Mouse (Mus musculus) inflammation-experienced regulatory T-cells, adult 16 weeks (primary cell): ENCODE data around the gene H2afz. TPM values are rescaled to one million over a fixed set of nuclear protein-coding genes. Genes with fewer than 3 reads are reported as not detected.

Source experiments
- polyA plus RNA-seq: library from polyadenylated mRNA; unstranded; fragments of 100-300 nt; shearing (Covaris generic); gene quantifications from one replicate; pipeline ENCODE4 v1.2.1, GENCODE M21; 2017

The H2afz gene
- polyA plus RNA-seq = 1,137 TPM

DNA sequence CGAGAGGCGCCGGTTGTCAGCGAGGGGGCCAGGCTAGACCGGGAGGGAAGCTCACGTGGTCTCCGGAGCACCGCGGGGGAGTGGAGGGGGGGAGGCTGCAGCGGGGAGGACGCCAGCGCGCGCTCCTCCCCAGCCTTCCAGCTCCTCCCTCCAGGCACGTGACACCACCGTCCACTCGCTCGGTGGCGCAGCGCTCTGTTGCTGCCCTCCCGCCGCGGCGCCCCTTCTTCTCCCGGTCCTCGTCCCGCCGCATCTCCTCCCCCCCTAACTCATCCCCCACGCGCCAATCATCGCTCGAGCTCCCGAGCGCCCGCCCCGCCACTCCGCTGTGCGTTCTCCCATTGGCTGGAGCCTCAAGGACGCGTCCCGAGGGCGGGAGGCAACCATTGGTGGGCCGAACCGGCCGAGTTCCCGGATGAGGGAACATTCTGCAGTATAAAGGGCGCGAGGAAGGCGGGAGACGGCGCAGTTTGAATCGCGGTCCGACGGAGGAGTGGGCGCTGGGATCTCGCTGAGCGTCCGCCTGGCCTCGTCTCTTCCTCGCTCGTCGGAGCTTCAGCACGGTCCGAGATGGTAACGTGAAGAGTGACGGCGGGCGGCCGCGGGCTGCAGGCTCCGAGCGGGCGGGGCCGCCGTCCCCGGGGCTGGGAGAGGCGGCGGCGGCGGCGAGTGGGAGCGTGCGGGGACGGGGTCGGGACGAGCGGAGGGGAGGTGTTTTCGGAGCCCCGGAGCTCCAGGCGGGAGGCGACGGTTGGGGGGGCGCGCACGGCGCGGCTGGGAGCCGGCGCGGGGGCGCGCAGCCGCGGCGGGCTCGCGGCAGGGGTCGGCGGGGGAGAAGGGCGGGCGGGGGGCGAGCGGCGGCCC is at the start of gene H2afz:
H2afz (plus strand) TSS at position 364 of the 864 bp plus-strand sequence.

DNA sequence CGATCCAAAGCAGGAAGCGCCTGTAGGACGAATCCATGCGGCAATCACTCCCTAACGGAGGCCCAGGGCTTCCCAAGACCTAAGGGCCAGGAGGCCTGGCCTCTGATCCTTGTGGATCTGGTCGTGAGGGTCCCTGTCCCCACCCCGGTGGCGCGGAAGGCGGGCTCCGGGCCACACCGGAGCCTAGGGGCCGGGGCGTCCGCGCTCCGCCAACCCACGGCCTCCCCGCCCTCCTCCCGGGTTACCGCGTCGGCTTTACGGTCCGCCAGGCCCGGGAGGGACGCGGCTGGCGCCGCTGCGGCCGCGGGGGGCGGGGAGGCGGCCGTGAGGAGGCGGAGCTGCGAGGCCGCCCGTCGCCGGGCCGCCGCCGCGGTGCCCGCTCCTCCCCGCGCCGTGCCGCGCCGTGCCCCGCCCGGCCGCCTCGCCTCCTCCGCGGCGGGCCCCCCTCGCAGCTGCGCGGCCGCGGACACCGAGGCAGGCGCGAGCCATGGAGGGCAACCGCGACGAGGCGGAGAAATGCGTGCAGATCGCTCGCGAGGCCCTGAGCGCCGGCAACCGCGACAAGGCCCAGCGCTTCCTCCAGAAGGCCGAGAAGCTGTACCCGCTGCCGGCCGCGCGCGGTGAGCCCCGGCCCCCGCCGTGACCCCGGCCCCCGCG is 3.3 kb downstream of the H2afz start, which contains the start of gene Dnajb14:
Dnajb14 (plus strand) TSS at position 239 of the 657 bp plus-strand sequence.

Other genes starting within 250 kb of the H2afz start
- not detected for gene Ddit4l, start 242.9 kb upstream of the H2afz start, polyA plus RNA-seq
- gene Gm21962, start 193.0 kb upstream of the H2afz start, polyA plus RNA-seq = not detected
- gene Dnajb14, start 3.2 kb downstream of the H2afz start, polyA plus RNA-seq = 4.6 TPM
- gene Lamtor3, start 54.0 kb downstream of the H2afz start, polyA plus RNA-seq = 80.3 TPM
- 153 TPM for gene Dapp1, start 117.1 kb downstream of the H2afz start, polyA plus RNA-seq
- gene 1110002E22Rik, start 200.6 kb downstream of the H2afz start, polyA plus RNA-seq = 0.05 TPM
- not detected for gene Gm5105, start 202.9 kb downstream of the H2afz start, polyA plus RNA-seq